Mouse (Mus musculus): ENCODE data around the gene Usp8. TPM values are rescaled to one million over a fixed set of nuclear protein-coding genes. Genes with fewer than 3 reads are reported as not detected.

Usp8 gene
- polyA plus RNA-seq (2012; rRNA removed; ENCODE audit: low replicate concordance), result 12.0 and 19.9 TPM in 2 replicates

GRCm38 (mm10) chr2:126706759-126707437, at the start of gene Usp8:
Gene Usp8 (plus strand): TSS chr2:126707328.

GRCm38 (mm10) chr2:126676122-126676515, 31.0 kb upstream of the Usp8 start, which contains the start of gene Gabpb1:
Gene Gabpb1 (minus strand): TSS chr2:126676337.

GRCm38 (mm10) chr2:126783370-126783769, 76.2 kb downstream of the Usp8 start, which contains the start of gene Usp50:
Gene Usp50 (minus strand): TSS chr2:126783470.

Other genes with a start within 250 kb of the Usp8 start
- 1.4 and 3.1 TPM in 2 replicates for gene Atp8b4, start 206.7 kb upstream of the Usp8 start, polyA plus RNA-seq (2012; rRNA removed; ENCODE audit: low replicate concordance)
- gene Slc27a2, start 154.9 kb upstream of the Usp8 start, polyA plus RNA-seq (2012; rRNA removed; ENCODE audit: low replicate concordance), result 6.2 and 6.5 TPM in 2 replicates
- gene Hdc, start 88.0 kb upstream of the Usp8 start, polyA plus RNA-seq (2012; rRNA removed; ENCODE audit: low replicate concordance), result 2.5 and 4.0 TPM in 2 replicates
- gene Gabpb1, start 31.0 kb upstream of the Usp8 start, polyA plus RNA-seq (2012; rRNA removed; ENCODE audit: low replicate concordance), result 7.8 and 12.0 TPM in 2 replicates
- 1.4 and 1.7 TPM in 2 replicates for gene Usp50, start 76.1 kb downstream of the Usp8 start, polyA plus RNA-seq (2012; rRNA removed; ENCODE audit: low replicate concordance)
- 2.9 and 8.9 TPM in 2 replicates for gene Trpm7, start 168.9 kb downstream of the Usp8 start, polyA plus RNA-seq (2012; rRNA removed; ENCODE audit: low replicate concordance)
- 13.2 and 31.1 TPM in 2 replicates for gene Sppl2a, start 225.9 kb downstream of the Usp8 start, polyA plus RNA-seq (2012; rRNA removed; ENCODE audit: low replicate concordance)